Mouse (Mus musculus) heart, embryonic 10.5 days (tissue): ENCODE results near the gene Fam84b. TPM values are rescaled to one million over a fixed set of nuclear protein-coding genes. Genes with fewer than 3 reads are reported as not detected.
"Not testable (repeated sequence)": the region's sequence is repeated elsewhere in the genome, so short reads cannot be mapped to it uniquely, and the experiment has no call there.

Experiments
- DNase-seq: peaks from one replicate; pipeline ENCODE4 v3.0.0-alpha.2; 2017; ENCODE audit warnings: low spot score
- H3K27ac ChIP-seq: fragments of 300-500 bp; sonication (generic); 2 replicates; pipeline ENCODE4 v1.5.1; 2016; ENCODE audit warnings: mild to moderate bottlenecking
- H3K27me3 ChIP-seq: fragments of 300-500 bp; sonication (generic); 2 replicates; pipeline ENCODE4 v1.6.1; 2016; ENCODE audit warnings: mild to moderate bottlenecking; ENCODE audit not compliant: poor library complexity, insufficient read depth, severe bottlenecking
- H3K36me3 ChIP-seq: fragments of 300-500 bp; sonication (generic); 2 replicates; pipeline ENCODE4 v1.6.1; 2016; ENCODE audit warnings: mild to moderate bottlenecking, moderate library complexity
- H3K4me1 ChIP-seq: fragments of 300-500 bp; sonication (generic); 2 replicates; pipeline ENCODE4 v1.6.1; 2016; ENCODE audit warnings: mild to moderate bottlenecking
- H3K4me3 ChIP-seq: fragments of 300-500 bp; sonication (generic); 2 replicates; pipeline ENCODE4 v1.5.1; 2016; ENCODE audit warnings: mild to moderate bottlenecking, moderate library complexity
- H3K9me3 ChIP-seq: fragments of 300-500 bp; sonication (generic); 2 replicates; pipeline ENCODE4 v1.6.1; 2016; ENCODE audit warnings: mild to moderate bottlenecking, moderate library complexity
- WGBS: fragments of 180-500 bp; shearing (Covaris S2); methylation state at CpG from one replicate; pipeline ENCODE4 v1.1.7; 2016; 5-methylcytosine and 5-hydroxymethylcytosine counted together
- polyA plus RNA-seq: library from polyadenylated mRNA; unstranded; fragments of >200 nt; fragmentation: Nextera tagmentation; extraction: Ambion mirVana; gene quantifications from 2 replicates; pipeline ENCODE4 v1.2.1, GENCODE M21; 2016

The Fam84b gene
- polyA plus RNA-seq, 1 experiment from 2014 or later: 12.7 TPM

DNA sequence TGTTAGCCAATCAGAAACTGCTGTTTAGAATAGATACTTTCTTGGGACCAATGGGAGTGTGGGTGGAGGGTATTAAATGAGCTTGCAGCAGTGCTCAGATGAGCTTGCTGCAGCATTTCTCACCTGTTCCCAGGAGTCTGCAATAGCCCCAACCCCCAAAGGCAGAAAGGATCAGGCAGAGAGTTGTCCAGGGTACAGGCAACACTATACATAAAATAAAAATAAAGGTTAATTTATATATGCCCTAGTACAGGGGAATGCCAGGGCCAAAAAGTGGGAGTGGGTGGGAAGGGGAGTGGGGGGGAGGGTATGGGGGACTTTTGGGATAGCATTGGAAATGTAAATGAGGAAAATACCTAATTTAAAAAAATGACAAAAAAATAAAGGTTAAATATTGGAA lies 12.3 kb downstream of the Fam84b start:
- not testable (repeated sequence) for H3K27ac ChIP-seq, H3K4me3 ChIP-seq, DNase-seq, H3K9me3 ChIP-seq, H3K36me3 ChIP-seq, H3K27me3 ChIP-seq
- H3K4me1 ChIP-seq: peaks cover 33% of the 10 kb centered on the region

DNA sequence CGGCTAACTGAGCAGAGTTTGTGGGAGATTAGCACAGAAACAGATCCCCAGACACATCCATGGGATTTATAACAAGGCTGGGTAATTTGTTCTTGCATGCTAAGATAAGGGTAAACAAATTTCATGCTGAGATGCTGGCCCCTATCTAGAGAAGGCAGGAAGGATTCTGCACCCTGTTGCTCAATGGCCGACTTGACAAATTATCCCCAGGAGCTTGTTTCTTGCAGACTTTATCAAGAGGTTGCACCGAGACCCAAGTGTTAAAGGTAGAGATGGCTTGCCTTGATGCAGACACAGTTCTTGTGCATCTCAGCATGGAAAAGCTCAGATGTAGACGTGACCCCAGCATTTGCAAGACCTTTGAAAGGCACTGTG lies 13.3 kb downstream of the Fam84b start:
- WGBS: 22% methylated on average over 4 of the region's 4 CpGs
- H3K4me1 ChIP-seq: peaks cover 27% of the 10 kb centered on the region
- 0 out of 2 replicates have a peak overlapping the region, but pooled peaks have one; percentile 29 for H3K27ac ChIP-seq
- DNase-seq: no peak
- no peak overlapping the region for H3K4me3 ChIP-seq
- H3K27me3 ChIP-seq: no peaks in the 10 kb centered on the region
- no peaks in the 10 kb centered on the region for H3K36me3 ChIP-seq
- no peaks in the 10 kb centered on the region for H3K9me3 ChIP-seq

DNA sequence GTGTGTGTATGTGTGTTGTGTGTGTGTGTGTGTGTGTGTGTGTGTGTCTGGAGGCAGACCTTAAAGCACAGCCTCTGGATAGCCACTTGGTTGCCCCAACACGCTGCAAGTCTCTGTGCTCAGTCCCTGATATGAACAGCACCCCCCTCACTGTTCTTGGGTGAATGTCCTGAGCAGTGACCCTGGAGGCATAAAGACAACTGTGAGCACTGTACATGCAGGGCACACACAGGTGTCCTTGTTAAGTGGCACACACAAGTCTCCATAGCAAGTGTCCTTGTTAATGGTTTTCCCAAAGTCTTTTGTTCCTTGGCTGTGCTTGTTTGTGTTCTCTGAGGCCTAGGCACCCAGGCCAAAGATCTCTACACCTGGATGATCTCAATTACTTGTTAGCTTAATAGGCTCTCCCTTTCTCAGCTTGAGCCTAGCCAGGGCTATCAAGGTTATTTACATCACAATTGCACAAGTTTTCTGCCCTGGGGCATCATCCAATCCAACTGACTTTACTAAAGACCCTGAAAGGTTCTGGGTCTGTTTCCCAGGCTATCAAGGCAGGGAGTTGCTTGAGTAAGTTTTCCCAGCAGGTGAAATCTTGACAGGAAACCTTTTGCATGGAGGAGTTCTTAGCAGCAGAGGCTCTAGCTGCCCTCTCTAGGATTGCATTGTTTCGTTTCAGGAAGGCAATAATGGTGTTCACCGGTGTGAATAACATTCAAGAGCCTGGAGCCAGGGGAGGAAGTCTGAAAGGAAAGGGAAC lies 13.9 kb downstream of the Fam84b start:
- Histone ChIP-seq H3K9me3 (no peaks in the 10 kb centered on the region), H3K4me3 (no peak overlapping the region), H3K27ac (peak overlapping the region; percentile 44), H3K36me3 (no peaks in the 10 kb centered on the region), H3K27me3 (no peaks in the 10 kb centered on the region), H3K4me1 (peaks cover 27% of the 10 kb centered on the region)
- WGBS: 30% methylated on average over 3 of the region's 3 CpGs
- no peak for DNase-seq

DNA sequence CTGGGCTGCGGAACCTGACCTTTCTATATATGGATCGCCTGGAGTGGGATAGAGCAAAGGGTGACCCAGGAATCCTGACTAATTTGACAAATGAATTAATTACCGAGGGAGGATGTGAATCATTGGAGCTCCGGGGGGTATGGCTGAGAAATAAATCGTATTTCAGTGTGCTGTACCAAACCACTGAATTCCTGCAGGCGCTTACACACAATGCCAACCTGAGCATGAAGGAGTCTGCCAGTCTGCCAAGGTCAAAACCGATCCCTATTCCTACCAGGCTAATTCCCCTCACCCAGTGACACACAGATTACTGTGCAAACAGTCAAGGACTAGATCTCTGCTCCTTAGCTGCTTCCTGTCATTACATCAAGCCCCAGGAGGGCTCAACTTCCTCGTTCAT lies 15.4 kb downstream of the Fam84b start:
- Histone ChIP-seq H3K36me3 (no peaks in the 10 kb centered on the region), H3K27me3 (no peaks in the 10 kb centered on the region), H3K27ac (no peak overlapping the region), H3K4me3 (no peak overlapping the region), H3K9me3 (no peaks in the 10 kb centered on the region), H3K4me1 (peaks cover 39% of the 10 kb centered on the region)
- 70% methylated on average over 8 of the region's 8 CpGs for WGBS
- no peak for DNase-seq

DNA sequence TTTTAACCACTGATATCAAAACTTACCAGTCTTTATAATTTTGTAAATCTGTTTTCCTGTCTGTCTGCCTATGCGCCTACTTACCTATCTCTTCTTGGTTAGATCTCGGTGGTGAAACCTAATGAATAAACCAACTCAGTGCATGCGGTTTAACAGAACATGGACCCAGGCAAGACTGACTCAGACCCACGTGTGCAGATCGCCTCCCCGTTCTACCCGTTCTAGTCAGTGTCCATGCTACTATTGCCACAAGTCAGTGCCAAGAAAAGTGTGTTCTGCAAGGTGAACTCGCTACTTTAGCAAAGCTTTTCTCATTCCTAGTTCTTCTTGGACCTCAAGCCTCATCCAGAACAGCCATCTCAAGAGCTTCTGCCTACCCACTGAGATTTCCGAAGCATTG lies 15.9 kb downstream of the Fam84b start:
- H3K9me3 ChIP-seq: no peaks in the 10 kb centered on the region
- no peak overlapping the region for H3K27ac ChIP-seq
- H3K36me3 ChIP-seq: no peaks in the 10 kb centered on the region
- no peaks in the 10 kb centered on the region for H3K27me3 ChIP-seq
- H3K4me3 ChIP-seq: no peak overlapping the region
- WGBS: 83% methylated on average over 9 of the region's 9 CpGs
- H3K4me1 ChIP-seq: peaks cover 39% of the 10 kb centered on the region
- no peak for DNase-seq

DNA sequence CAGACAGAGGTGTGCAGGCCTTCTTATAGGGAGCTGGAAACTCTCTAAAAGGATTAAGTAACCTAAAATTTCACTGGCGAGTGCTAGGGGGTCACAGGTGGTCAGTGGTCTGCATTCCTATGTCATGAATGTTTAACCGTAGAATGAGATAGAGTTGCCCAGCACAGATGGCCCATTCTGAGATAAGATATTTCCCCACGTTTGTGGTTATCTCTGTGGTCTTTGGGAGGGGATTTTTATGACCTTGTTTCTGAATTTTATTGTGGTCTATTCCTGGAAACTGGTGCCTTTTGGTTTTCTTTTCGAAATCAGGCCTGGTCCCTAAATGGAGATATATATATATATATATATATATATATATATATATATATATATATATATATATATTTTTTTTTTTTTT lies 17.3 kb downstream of the Fam84b start:
- WGBS: 38% methylated on average over 4 of the region's 4 CpGs

DNA sequence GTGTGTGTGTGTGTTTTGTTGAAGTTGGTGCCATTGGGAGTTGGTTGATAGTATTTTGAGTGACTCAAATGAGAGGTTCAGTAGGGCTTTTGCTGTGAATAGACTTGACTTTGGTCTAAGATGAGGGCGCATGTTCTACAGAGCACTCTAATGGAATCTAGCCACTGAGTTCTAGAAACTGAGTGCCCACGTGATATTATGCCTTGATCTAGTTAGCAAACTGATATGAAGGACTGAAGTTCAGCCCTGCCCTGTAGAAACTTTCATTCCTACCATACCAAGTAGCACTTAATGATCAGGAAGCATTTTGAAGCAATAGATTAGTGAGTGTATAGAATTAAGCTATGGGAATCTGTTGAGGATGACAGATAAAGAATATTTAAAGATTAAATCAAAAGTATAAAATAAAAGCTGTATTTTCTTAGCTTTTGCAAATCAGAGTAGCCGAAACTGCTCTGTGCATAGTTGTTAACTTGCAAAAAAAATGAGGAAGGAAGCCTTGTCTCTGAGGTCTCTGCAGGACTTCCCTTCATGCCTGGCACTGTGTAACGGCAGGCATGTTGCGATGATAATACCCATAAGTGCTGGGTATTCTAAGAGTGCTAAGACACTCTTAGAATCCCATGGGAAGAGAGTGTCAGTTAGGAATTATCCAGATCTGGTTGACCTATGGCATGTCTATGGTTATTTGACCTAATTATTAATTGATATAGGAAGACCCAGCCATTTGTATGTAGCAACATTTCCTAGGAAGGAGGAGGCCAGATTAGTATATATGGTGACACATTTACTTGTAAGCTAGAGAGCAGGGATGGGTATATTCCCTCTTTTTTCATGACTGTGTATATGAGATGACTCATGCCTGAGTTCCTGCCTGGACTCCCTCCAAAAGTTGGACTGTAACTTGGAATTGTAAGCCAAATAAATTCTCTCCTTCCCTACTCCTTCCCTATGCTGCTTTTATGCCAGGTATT lies 18.7 kb downstream of the Fam84b start:
- no peak overlapping the region for H3K27ac ChIP-seq
- WGBS: 83% methylated on average over 5 of the region's 5 CpGs
- no peaks in the 10 kb centered on the region for H3K27me3 ChIP-seq
- no peak overlapping the region for H3K4me3 ChIP-seq
- H3K9me3 ChIP-seq: no peaks in the 10 kb centered on the region
- peaks cover 20% of the 10 kb centered on the region for H3K4me1 ChIP-seq
- no peaks in the 10 kb centered on the region for H3K36me3 ChIP-seq
- DNase-seq: no peak

More for the DNA sequence above, 17.3 kb downstream of the Fam84b start:
- DNase-seq: no peak
- H3K9me3 ChIP-seq: no peaks in the 10 kb centered on the region
- no peak overlapping the region for H3K4me3 ChIP-seq
- H3K27ac ChIP-seq: no peak overlapping the region
- peaks cover 32% of the 10 kb centered on the region for H3K4me1 ChIP-seq
- H3K27me3 ChIP-seq: no peaks in the 10 kb centered on the region
- H3K36me3 ChIP-seq: no peaks in the 10 kb centered on the region

DNA sequence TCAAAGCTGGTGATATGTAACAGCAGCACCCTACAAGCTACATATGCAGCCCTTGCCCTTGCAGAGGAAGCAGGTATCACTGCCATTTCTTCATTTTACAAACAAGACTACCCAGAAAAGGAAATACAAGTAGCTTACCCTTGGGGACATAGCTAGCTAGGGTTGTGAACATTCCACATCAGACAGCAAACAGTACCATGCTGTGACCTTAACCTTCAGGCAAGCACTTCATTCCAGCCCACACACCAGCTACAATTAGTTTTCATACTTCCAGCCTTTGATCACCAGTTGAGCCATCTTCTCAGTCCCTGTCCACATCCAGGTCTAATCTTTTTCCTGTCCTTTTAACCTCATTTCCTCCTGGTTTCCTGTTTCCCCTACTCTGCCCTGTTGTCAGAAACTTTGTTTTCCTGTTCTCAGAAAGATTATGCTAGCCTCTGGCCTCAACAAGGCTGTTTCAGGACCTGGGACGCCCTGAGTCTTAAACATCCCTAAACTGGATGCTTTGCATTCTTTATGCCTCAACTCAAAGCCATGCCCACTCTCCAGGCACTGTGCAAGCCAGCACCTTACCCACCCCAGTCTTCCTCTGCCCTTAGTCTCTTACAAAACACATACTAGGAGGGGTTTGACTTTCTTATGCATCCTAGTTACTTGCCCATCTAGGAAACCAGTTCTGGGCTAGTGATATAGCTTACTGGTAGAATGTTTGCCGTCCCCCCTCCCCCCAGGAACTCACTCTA lies 19.9 kb downstream of the Fam84b start:
- Histone ChIP-seq H3K4me1 (peaks cover 15% of the 10 kb centered on the region), H3K4me3 (no peak overlapping the region), H3K27me3 (no peaks in the 10 kb centered on the region), H3K36me3 (no peaks in the 10 kb centered on the region), H3K27ac (peak overlapping the region; percentile 25; the same call in 1 of the 2 replicates), H3K9me3 (no peaks in the 10 kb centered on the region)
- WGBS: 24% methylated on average over 2 of the region's 2 CpGs
- no peak for DNase-seq

DNA sequence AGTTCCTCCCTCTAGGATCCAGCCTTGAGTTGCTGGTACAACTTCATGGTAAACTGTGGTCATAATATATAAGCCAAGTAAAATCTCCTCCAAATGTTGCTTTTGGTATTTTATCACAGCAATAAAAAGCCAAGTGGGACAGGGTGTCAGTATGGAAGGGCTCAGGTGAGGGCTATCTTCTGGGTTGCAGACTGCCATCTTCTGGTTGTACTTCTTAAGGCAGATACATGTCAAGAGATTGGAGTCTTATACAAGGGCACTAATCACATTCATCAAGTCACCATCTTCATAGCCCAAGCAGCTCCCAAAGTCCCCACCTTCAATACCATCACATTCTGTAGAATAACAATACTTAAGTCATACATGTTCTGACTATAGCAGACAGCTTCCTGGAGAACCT lies 21.0 kb downstream of the Fam84b start:
- Histone ChIP-seq H3K27ac (no peak overlapping the region), H3K4me3 (no peak overlapping the region), H3K9me3 (no peaks in the 10 kb centered on the region), H3K36me3 (no peaks in the 10 kb centered on the region), H3K4me1 (peaks cover 12% of the 10 kb centered on the region), H3K27me3 (no peaks in the 10 kb centered on the region)
- no peak for DNase-seq

DNA sequence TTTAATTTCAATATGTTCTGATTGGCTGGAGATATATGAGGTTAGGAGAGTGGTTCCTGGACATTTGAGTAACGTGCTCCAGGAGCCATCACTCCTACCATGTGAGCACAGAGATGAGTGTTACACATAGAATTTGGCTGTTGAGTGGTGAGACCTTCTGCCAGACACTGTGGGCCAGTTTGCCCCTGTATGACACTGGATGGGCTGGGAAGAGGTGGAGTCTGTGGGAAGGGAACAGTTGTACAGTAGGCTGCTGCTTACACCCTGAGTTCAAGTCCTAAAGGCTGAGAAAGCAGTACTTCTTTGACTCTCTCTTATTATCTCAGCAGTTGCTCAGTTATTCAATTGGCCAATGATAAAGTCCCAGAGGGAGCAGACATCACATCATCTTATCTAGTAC lies 27.4 kb downstream of the Fam84b start:
- WGBS: 50% methylated on average over 1 of the region's 1 CpGs
- Histone ChIP-seq H3K27me3 (no peaks in the 10 kb centered on the region), H3K27ac (no peak overlapping the region), H3K4me1 (peaks cover 17% of the 10 kb centered on the region), H3K9me3 (no peaks in the 10 kb centered on the region), H3K36me3 (no peaks in the 10 kb centered on the region), H3K4me3 (no peak overlapping the region)
- no peak for DNase-seq

DNA sequence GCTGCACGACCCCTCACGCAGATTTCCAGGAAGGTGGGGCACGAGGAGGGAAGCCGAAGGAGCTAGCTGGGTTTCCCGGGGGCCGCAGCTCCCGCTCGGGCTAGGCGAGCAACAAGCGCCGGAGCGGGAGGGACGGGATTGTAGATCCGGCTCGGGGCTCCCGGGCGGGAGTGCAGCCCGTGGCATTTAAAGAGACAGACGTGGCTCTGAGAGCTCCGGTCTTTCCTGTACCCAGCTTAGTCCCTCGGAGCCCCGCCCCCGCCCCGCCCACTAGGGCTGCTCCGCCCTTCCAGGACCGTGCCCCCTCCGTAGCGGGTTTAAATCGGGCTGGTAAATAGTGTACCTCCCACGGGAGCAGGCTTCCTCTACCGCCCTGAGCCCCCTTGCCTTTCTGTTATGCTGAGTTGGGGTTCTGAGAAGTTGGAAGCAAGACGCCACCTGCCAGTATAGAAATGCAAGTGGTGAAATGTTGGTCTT lies 28.8 kb downstream of the Fam84b start:
- H3K27ac ChIP-seq: peak overlapping the region; percentile 91
- no peaks in the 10 kb centered on the region for H3K27me3 ChIP-seq
- H3K9me3 ChIP-seq: no peaks in the 10 kb centered on the region
- H3K36me3 ChIP-seq: 0 out of 2 replicates have a peak, but pooled peaks cover 4% of the 10 kb centered on the region
- peak; percentile 96 for DNase-seq
- WGBS: under 1% methylated on average over 32 of the region's 32 CpGs
- H3K4me1 ChIP-seq: peaks cover 17% of the 10 kb centered on the region
- peak overlapping the region; percentile 85 for H3K4me3 ChIP-seq

DNA sequence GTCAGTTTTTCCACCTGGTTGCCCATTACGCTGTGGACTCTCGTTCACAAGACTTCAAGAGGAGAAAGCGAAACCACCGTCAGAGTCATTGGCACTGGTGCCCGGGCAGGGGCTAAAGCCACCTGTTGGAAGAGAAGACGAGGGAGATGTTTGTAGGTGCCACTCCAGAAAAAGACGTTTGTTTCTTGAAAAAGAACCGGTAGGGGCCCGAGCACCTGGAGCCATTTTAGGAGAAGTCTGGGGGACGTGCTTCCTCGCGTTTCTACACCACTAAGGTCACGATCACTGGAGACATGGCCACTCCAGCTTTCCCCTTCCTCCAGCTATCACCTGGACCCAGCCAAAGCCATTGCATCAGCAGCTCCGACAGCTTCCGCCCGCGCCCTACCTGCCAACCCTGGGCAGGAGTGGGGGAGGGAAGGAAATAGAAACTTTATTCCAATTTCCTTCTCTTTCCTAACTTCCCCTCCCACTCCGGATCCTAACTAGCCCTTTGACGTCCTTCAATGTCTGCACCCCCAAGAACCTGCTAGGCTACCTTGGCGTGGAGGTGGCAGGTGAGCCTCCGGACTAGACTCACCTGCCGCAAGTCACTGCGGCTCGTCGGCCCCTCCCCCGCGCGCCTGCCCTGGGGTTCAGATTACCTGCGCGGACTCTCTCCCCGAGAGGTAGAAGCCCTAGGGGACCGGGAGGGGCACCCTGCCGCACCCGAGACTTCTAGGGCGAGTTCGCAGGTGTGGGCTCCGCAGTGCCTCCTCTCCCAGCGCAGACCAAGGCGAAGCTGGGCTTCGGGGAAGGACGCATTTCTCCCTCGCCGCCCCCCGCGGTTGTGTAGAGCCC lies 29.5 kb downstream of the Fam84b start:
- Histone ChIP-seq H3K9me3 (no peaks in the 10 kb centered on the region), H3K27me3 (no peaks in the 10 kb centered on the region), H3K4me1 (peaks cover 17% of the 10 kb centered on the region), H3K36me3 (0 out of 2 replicates have a peak, but pooled peaks cover 4% of the 10 kb centered on the region), H3K4me3 (peak overlapping the region; percentile 85), H3K27ac (peak overlapping the region; percentile 91)
- under 1% methylated on average over 45 of the region's 45 CpGs for WGBS
- no peak for DNase-seq
